Mouse (Mus musculus): ENCODE measurements around the gene Cfap43. TPM values are rescaled to one million over a fixed set of nuclear protein-coding genes. Genes with fewer than 3 reads are reported as not detected.
A peak's percentile ranks its signal among the peaks of the same experiment; 100 is the strongest.
"Not testable (repeated sequence)": the region's sequence is repeated elsewhere in the genome, so short reads cannot be mapped to it uniquely, and the experiment has no call there.

Gene Cfap43
- total and polyA plus RNA-seq, 2 experiments from 2014 or later = 2.8 TPM

DNA sequence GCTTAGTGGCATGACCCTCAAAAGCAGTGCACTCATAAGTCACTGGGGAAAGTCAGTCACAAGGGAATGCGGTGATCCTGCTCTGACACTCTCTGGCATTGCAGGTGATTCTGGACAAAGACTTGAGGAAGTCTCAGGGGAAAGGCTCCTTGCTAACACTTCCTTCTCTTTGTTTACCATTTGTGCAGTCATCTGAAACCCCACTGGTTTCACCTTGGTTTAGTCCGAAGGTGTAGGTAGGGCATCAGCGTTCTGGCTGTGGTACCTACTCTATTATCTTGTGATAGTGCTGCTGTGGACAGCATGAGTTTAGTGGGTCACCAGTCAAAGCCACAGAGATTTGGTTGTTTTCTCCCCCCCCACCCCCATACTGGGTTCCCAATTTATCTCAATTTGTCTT is 69.4 kb downstream of the Cfap43 start:
- H3K9me3 ChIP-seq (ENCODE audit: low read length) = no peaks in the 10 kb centered on the region
- DNase-seq (ENCODE audit: low spot score) (no peak), ATAC-seq (no peak)
- H3K9ac ChIP-seq (replicated peaks; ENCODE audit: low read length) = no peak overlapping the region
- TF ChIP-seq CTCF (IDR thresholded peaks at IDR 0.05; ENCODE audit: low read depth) = no peak
- WGBS = 87% methylated on average over 3 of the region's 3 CpGs
- no peak overlapping the region for H3K4me3 ChIP-seq (ENCODE audit: low read length)
- H3K4me2 ChIP-seq (ENCODE audit: low read depth, low read length) = no peak overlapping the region
- H3K4me1 ChIP-seq (ENCODE audit: insufficient read depth, low read length) = 0 out of 2 replicates have a peak, but pooled peaks cover 3% of the 10 kb centered on the region
- no peak overlapping the region for H3K27ac ChIP-seq
- H3K27me3 ChIP-seq (ENCODE audit: insufficient read depth, low read length) = no peaks in the 10 kb centered on the region
- H3K36me3 ChIP-seq (ENCODE audit: insufficient read depth, low read length) = no peaks in the 10 kb centered on the region

DNA sequence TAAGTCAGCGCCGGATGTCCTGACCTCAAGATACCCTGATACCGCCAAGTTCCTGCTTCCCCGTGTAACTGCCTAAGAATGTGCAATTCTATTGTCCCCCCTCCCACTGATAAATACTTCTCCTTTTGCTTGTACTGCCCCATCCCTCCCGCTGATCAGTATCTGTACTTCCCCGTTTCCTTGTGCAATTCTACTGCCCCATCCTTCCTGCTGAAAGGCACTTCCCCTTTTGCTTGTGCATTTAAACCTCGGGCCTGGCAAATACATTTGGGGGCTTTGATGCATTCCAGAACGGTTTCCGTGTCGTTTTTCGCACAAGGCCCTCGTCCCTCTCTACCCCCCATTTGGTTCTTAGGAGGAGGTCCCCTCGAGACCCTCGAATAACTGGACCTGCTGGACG is 77.9 kb downstream of the Cfap43 start:
- not testable (repeated sequence) for H3K27ac ChIP-seq; H3K9me3 ChIP-seq (ENCODE audit: low read length); H3K4me3 ChIP-seq (ENCODE audit: low read length); H3K9ac ChIP-seq (replicated peaks; ENCODE audit: low read length); H3K4me2 ChIP-seq (ENCODE audit: low read depth, low read length); H3K4me1 ChIP-seq (ENCODE audit: insufficient read depth, low read length); ATAC-seq; H3K27me3 ChIP-seq (ENCODE audit: insufficient read depth, low read length); DNase-seq (ENCODE audit: low spot score); H3K36me3 ChIP-seq (ENCODE audit: insufficient read depth, low read length)
- WGBS = 79% methylated on average over 13 of the region's 15 CpGs

DNA sequence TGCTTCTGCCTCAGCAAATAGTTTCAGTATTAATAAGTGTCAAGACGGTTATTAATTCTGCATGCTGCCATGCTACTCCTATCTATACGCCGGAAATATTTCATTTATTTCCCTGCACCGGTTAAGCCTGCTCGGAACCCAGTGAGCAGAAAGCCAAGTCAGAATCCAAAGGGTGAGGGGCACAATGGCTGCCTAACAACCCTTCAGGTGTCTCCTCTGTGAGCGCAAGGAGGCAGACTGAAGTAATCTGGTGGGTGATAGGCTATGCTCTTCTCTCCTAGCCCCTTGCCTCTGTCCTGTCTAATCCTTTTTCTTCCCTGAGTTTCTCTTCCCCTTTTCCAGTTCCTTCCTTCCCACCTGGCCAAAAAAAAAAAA is 81.6 kb downstream of the Cfap43 start:
- Histone ChIP-seq H3K9me3 (ENCODE audit: low read length) (no peaks in the 10 kb centered on the region), H3K4me2 (ENCODE audit: low read depth, low read length) (peak overlapping the region; percentile 78), H3K36me3 (ENCODE audit: insufficient read depth, low read length) (no peaks in the 10 kb centered on the region), H3K27me3 (ENCODE audit: insufficient read depth, low read length) (no peaks in the 10 kb centered on the region), H3K27ac (no peak overlapping the region), H3K9ac (replicated peaks; ENCODE audit: low read length) (peak overlapping the region; percentile 44; the same call in 1 of the 2 replicates), H3K4me1 (ENCODE audit: insufficient read depth, low read length) (no peaks in the 10 kb centered on the region), H3K4me3 (ENCODE audit: low read length) (peak overlapping the region; percentile 55)
- no peak for TF ChIP-seq CTCF (IDR thresholded peaks at IDR 0.05; ENCODE audit: low read depth)
- 0% methylated on average over 6 of the region's 6 CpGs for WGBS
- DNase-seq (ENCODE audit: low spot score) (no peak), ATAC-seq (peak; percentile 80)

DNA sequence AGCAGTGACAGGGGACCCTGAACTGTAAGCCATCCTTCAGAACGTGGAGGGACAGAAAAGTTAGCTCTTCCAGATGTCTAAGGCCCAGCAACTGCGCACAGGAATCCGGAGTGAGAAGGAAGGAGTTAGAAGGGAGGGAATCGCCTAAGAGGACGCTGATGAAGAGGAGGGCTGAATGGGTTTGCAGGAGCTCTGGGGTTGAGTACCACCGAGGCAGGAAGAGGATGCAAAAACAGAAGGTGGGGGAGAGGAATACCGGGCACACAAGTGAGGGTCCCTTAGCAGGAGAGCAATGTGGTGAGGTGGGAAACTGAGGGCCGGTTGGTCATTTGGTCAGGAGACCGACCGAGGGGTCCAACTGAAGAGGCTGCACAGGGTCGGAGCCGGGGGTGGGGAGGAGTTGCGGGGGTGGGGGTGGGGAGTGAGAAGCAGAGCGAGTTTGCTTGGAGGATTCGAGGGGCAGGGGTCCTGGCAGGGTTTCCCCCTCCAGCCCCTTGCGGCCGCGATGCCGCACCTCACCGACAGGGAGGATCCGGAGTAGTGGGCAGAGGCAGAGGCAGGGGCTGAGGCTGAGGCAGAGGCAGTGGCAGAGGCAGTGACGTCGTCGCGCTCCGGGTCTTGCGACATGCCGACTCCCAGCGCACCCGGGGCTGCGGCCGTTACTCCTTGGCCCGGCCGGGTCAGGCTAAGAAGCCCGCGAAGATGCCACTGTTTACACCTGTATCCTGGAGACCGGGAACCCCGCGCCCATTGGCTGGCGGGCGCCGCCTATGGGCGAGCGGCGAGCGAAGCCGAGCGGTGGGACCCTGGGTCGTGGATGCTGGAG is 82.2 kb downstream of the Cfap43 start:
- H3K4me3 ChIP-seq (ENCODE audit: low read length) = peak overlapping the region; percentile 55
- H3K36me3 ChIP-seq (ENCODE audit: insufficient read depth, low read length) = no peaks in the 10 kb centered on the region
- no peak overlapping the region for H3K27ac ChIP-seq
- peak overlapping the region; percentile 78 for H3K4me2 ChIP-seq (ENCODE audit: low read depth, low read length)
- 4% methylated on average over 42 of the region's 49 CpGs for WGBS
- TF ChIP-seq CTCF (IDR thresholded peaks at IDR 0.05; ENCODE audit: low read depth) = peak; percentile 59
- DNase-seq (ENCODE audit: low spot score) = peak; percentile 86
- no peaks in the 10 kb centered on the region for H3K4me1 ChIP-seq (ENCODE audit: insufficient read depth, low read length)
- H3K9ac ChIP-seq (replicated peaks; ENCODE audit: low read length) = peak overlapping the region; percentile 44; the same call in 1 of the 2 replicates
- no peaks in the 10 kb centered on the region for H3K27me3 ChIP-seq (ENCODE audit: insufficient read depth, low read length)
- ATAC-seq = peak; percentile 98
- H3K9me3 ChIP-seq (ENCODE audit: low read length) = no peaks in the 10 kb centered on the region

DNA sequence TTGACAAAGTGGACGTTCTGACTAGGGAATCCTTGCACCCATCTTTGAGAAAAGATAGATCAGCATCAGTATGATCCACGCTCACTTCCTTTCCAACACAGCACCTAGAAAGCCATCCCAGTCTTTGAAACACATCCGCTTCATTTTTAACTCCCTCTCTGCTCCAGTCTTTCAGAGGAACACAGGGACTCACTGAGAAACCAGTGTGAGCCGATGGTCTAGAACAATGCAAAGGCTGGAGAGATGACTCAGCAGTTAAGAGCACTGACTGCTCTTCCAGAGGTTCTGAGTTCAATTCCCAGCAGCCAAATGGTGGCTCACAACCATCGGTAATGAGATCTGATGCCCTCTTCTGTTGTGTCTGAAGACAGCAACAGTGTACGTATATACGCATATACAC is 83.3 kb downstream of the Cfap43 start:
- Histone ChIP-seq H3K4me2 (ENCODE audit: low read depth, low read length) (no peak overlapping the region), H3K36me3 (ENCODE audit: insufficient read depth, low read length) (no peaks in the 10 kb centered on the region), H3K4me3 (ENCODE audit: low read length) (no peak overlapping the region), H3K9me3 (ENCODE audit: low read length) (no peaks in the 10 kb centered on the region), H3K27ac (no peak overlapping the region), H3K4me1 (ENCODE audit: insufficient read depth, low read length) (no peaks in the 10 kb centered on the region), H3K27me3 (ENCODE audit: insufficient read depth, low read length) (no peaks in the 10 kb centered on the region), H3K9ac (replicated peaks; ENCODE audit: low read length) (no peak overlapping the region)
- no peak for ATAC-seq
- TF ChIP-seq CTCF (IDR thresholded peaks at IDR 0.05; ENCODE audit: low read depth) = no peak
- no peak for DNase-seq (ENCODE audit: low spot score)
- 75% methylated on average over 7 of the region's 7 CpGs for WGBS

DNA sequence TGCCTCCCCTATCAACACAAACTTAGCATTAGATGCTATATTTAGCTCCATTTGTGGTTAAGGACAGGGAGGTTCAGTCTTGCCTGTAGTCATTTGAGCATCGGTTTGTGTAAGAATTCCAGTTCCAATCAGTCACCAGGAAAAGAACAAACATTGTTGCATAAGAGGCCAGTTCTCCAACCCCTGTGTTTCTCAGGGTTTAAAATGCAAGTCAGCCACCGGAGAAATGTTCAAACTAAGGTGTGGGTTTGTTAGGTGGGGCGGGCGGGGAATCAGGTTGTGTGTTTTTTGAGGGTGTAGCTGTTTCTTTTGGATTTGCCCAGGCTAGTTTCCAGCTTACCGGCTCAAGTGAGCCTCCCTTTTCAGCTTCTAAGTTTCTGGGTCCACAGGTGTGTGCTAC is 84.5 kb downstream of the Cfap43 start:
- no peak for TF ChIP-seq CTCF (IDR thresholded peaks at IDR 0.05; ENCODE audit: low read depth)
- Histone ChIP-seq H3K9ac (replicated peaks; ENCODE audit: low read length) (no peak overlapping the region), H3K27ac (no peak overlapping the region), H3K9me3 (ENCODE audit: low read length) (no peaks in the 10 kb centered on the region), H3K4me2 (ENCODE audit: low read depth, low read length) (no peak overlapping the region), H3K4me1 (ENCODE audit: insufficient read depth, low read length) (no peaks in the 10 kb centered on the region), H3K27me3 (ENCODE audit: insufficient read depth, low read length) (no peaks in the 10 kb centered on the region), H3K4me3 (ENCODE audit: low read length) (no peak overlapping the region), H3K36me3 (ENCODE audit: insufficient read depth, low read length) (no peaks in the 10 kb centered on the region)
- ATAC-seq (no peak), DNase-seq (ENCODE audit: low spot score) (no peak)
- 92% methylated on average over 5 of the region's 5 CpGs for WGBS

DNA sequence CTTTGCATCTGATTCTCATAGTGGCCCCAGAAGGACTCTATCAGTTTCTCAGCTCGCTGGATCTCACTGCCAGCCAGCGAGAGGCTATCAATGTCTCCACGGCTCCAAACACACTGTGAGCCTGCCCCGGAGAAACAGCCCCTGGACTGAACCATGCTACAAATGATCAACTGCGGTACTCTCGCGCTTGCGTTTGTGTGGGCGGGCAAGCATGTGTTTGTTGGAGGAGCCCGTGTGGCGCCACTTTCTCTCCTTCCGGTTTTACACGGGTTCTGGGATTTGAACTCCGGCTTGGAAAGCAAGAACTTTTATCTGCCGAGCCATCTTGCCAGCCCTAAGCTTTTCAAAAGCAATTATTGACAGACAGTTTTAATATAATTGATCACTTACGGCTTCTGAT is 86.8 kb downstream of the Cfap43 start:
- 84% methylated on average over 16 of the region's 16 CpGs for WGBS
- H3K9ac ChIP-seq (replicated peaks; ENCODE audit: low read length) = no peak overlapping the region
- no peak for DNase-seq (ENCODE audit: low spot score)

More for the DNA sequence above, 86.8 kb downstream of the Cfap43 start:
- Histone ChIP-seq H3K4me3 (ENCODE audit: low read length) (no peak overlapping the region), H3K4me2 (ENCODE audit: low read depth, low read length) (no peak overlapping the region), H3K4me1 (ENCODE audit: insufficient read depth, low read length) (no peaks in the 10 kb centered on the region), H3K36me3 (ENCODE audit: insufficient read depth, low read length) (no peaks in the 10 kb centered on the region), H3K27me3 (ENCODE audit: insufficient read depth, low read length) (no peaks in the 10 kb centered on the region), H3K27ac (no peak overlapping the region), H3K9me3 (ENCODE audit: low read length) (no peaks in the 10 kb centered on the region)
- TF ChIP-seq CTCF (IDR thresholded peaks at IDR 0.05; ENCODE audit: low read depth) = no peak
- ATAC-seq = no peak
